ENCODE assay signal across 8 mouse cellular contexts in the genomic region with DNA sequence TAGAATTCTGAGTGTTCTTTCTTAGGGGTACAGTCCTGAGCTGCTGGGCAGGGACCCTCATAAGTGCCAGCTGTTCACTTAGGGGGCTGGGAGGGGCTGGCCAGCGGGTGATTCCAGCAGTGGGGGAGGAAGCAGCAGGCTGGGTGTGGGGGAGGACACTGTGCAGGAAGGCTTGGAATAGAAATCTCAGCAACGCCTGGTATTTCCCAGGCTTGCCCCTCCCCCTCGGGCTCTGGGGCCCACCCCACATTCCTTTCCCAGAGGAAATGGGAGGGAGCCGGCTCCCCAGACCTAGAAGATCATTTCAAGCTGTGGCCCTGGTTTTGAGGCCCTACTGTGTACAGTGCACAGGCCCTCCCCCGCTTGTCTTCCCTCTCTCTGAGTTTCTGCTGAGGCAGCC. TPM values are rescaled to one million over a fixed set of nuclear protein-coding genes. Genes with fewer than 3 reads are reported as not detected.
DNase-seq lines count a peak whose midpoint lies in the region; TF ChIP-seq lines count a peak whose summit lies in the region.
"Had no signal": no experiment of that assay in that cellular context is flagged by ENCODE, and none has a peak within 500 bp of the region (broad histone marks: within the 10 kb centered on the region; RNA-seq: fewer than 3 reads in every experiment).

No protein-coding gene starts in this region.

- TF ChIP-seq CTCF in testis, adult 2 months (IDR thresholded peaks at IDR 0.05; ENCODE audit: control insufficient read depth, insufficient read depth, insufficient replicate concordance, low read depth, low read length), result no peak

- no peak overlapping the region for H3K4me3 ChIP-seq in testis, adult 2 months (ENCODE audit: control insufficient read depth, low read depth, low read length)
- H3K4me3 ChIP-seq: erythroblast, embryonic 14.5 days had no signal

- peaks cover 50% of the 10 kb centered on the region for H3K4me1 ChIP-seq in testis, adult 2 months (ENCODE audit: control insufficient read depth, insufficient read depth, low read length)

- no peak for TF ChIP-seq POLR2A in testis, adult 2 months (IDR thresholded peaks at IDR 0.05; ENCODE audit: control insufficient read depth, low read depth, low read length)

- intact Hi-C loops in gastrocnemius, postnatal 36 days (cut with DNase I), result no loop called here

- no peaks in the 10 kb centered on the region for H3K27me3 ChIP-seq in testis, adult 2 months (ENCODE audit: control insufficient read depth, insufficient read depth, low read length)

- peak overlapping the region; percentile 67 for H3K27ac ChIP-seq in testis, adult 2 months (ENCODE audit: control insufficient read depth, insufficient read depth, low read depth, low read length)

- DNase-seq in Muller cell, postnatal 12 days (ENCODE audit: inconsistent ontology term), result peak; percentile 95
- peak; percentile 84 for DNase-seq in adrenal gland, adult 2 months
- DNase-seq in gastrocnemius, postnatal 36 days, result peak; percentile 42 to 65
- peak; percentile 85 for DNase-seq in kidney, adult 11 months
- peak; percentile 90 to 93 for DNase-seq in lung, adult 18-20 months
- DNase-seq in MN1 (ENCODE audit: low spot score), result no peak

- no peaks in the 10 kb centered on the region for H3K36me3 ChIP-seq in testis, adult 2 months (ENCODE audit: control insufficient read depth, insufficient read depth, low read length)

RNA-seq across cellular contexts. Expression of gene Arhgap23, which starts 22.4 kb away (rescaled TPM):
- 10 to 100 TPM; 29.0 to 29.3 TPM for total RNA-seq in adrenal gland, adult 2 months (2021)
- polyA plus RNA-seq in adrenal gland, adult 2 months (2012; rRNA removed), result 96.3 and 106 TPM in 2 replicates
- 1 to 10 TPM; 5.4 to 6.6 TPM for total RNA-seq in gastrocnemius, postnatal 36 days (2021)
- polyA plus RNA-seq in testis, adult 2 months (2012; rRNA removed), result 27.7 and 30.5 TPM in 2 replicates
